Mouse (Mus musculus): ENCODE measurements around the gene Antxrl. TPM values are rescaled to one million over a fixed set of nuclear protein-coding genes. Genes with fewer than 3 reads are reported as not detected.

Antxrl gene
- total RNA-seq, 2 experiments from 2014 or later: not detected

DNA sequence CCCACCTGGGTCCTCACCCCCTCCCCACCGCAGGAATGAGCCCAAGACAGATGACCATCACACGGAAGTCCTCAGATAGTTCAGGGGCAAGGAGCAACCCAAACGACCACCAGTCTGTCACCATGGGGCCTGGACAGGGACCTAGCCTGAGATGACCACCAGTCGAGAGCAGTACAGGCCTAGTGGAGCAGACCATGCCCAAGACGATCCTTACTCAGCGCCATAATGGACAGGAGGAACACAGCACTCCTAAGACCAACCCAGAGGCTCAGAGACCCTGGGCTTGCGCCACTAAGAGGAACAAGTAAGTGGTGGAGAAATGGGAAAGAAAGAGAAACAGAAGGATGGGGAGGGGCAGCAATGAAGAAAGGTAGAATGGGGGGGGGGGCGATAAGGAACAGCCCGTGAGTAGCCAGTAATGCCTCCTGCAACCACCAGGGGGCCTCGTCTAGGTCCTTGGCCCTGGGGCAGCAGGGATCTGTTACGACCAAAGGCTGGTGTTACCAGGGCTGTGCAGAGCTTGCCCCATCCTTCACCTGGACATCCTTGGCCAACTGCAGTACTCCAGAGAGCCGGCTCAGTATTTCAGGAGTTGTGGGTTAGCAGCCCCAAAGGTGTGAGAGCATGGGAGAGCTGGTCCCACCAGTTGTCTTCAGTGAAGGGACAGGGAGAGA is 54.0 kb downstream of the Antxrl start:
- H3K4me3 ChIP-seq: no peak overlapping the region
- H3K27ac ChIP-seq: no peak overlapping the region
- intact Hi-C loops (cut with DNase I): no loop called here
- peak; percentile 56 for TF ChIP-seq CTCF (IDR thresholded peaks at IDR 0.05)
- peak in 1 of 2 experiments; percentile 16 for DNase-seq (ENCODE audit: extremely low spot score in 1 of 2, low spot score in 2 of 2)

DNA sequence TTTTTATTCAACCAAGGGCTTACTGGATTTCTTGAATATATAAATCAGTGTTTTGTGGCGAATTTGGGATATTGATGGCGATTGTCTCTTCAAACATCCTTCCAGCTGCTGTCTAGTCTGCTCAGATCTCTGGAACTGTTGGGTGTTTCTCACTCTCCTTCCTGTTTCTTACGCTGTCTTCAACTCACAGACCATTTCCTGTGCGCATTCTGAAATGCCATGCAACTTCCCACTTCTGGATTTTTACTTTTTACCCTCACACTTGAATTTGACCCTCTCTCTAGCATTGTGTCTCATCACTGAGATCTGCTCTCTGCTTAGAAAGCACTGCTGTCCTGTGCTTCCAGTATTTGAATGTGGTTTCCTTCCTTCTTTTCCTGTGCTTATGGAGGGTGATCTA is 55.1 kb downstream of the Antxrl start:
- DNase-seq (ENCODE audit: extremely low spot score in 1 of 2, low spot score in 2 of 2): no peak
- no peak for TF ChIP-seq CTCF (IDR thresholded peaks at IDR 0.05)
- H3K27ac ChIP-seq: no peak overlapping the region
- H3K4me3 ChIP-seq: no peak overlapping the region
- intact Hi-C loops (cut with DNase I): no loop called here

DNA sequence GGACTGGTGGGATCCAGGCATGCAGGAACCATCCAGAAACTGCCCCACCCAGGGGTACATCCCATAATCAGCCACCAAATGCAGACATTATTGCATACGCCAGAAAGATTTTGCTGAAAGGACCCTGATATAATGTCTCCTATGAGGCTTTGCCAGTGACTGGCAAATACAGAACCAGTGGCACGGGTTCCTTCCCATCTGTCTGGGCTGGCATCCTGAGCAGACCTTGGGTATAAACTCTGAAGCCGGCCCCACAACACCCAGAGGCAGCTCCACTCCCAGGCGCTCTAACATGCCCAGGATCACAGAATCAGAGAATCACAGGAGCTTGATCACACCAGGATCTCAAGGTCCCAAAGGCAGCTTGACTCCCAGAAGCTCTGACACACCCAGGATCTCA is 61.8 kb downstream of the Antxrl start:
- TF ChIP-seq CTCF (IDR thresholded peaks at IDR 0.05): no peak
- Histone ChIP-seq H3K4me3 (no peak overlapping the region), H3K27ac (no peak overlapping the region)
- intact Hi-C loops (cut with DNase I): no loop called here
- no peak for DNase-seq (ENCODE audit: extremely low spot score in 1 of 2, low spot score in 2 of 2)

DNA sequence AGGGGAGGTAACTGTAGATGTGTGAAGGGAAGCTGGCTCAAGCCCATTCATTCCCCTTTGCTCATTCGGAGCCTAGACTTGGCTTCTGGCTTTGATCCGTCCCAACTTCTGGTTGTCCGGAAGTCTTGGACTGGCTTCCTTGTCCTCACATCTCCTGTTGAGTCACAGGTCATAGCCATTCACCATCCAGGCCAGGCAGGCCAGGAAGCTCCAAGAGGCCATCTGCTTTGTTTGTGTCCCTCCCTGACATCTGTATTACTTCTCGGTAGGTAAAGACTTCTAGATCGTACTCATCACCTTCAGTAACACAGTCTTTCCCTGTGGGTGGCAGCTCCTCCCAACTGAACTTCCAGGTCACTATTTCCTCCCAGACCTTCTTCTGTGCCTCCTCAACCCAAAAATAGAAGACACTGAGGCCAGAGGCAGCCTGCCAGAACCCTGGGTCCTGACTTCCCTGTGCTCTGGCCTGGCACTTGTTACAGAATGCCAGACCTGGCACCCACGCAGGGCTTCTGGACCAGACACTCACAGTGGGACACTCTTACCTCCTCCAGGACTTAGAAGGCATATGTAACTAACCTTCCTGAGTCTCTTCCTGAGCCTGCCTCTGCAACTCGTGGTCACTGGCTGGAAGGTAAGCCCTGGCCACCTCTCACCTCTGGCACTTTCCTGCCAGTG is 66.7 kb downstream of the Antxrl start:
- intact Hi-C loops (cut with DNase I): no loop called here
- no peak for DNase-seq (ENCODE audit: extremely low spot score in 1 of 2, low spot score in 2 of 2)
- no peak overlapping the region for H3K4me3 ChIP-seq
- H3K27ac ChIP-seq: no peak overlapping the region
- TF ChIP-seq CTCF (IDR thresholded peaks at IDR 0.05): no peak

DNA sequence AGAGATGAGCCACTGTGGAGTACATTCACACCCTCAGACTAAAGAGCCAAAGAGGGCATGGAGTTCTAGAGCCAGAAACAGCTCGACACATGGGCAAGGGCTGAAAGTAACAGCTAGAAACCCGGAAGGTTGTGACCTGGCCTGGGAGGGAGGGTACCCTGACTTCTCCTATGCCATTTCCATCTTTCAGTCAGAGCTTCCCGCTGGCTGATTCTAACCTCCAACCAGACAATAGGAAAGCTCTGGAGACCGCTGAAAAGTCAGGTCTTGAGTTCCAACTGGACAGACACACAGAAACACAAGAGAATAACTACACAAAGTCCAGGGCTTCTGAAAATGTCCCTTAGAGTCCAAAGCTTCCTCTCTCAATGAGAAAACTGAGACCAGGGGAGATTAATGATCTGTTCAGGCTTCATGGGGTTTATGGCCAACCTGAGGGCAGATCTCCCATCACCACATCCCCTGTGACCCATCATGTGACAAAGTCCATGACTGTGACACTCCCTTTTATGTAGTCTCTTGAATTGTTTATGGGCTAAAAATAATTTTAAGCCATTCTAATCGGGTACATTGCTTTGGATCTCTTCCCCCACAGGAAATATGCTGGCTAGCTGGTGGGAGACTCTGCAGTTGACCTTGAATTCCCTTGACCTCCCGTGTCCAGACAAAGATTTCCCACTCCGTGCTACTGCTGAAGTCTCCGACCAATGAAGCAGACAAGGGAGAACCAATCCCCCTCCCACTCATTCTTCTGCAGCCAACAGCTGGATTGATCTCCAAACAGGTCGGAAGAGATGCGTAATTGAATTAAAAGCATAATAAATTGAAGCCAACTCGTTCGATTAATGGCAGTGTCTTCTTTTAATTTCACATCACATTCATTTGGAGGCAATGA is 67.8 kb downstream of the Antxrl start:
- intact Hi-C loops (cut with DNase I): no loop called here
- Histone ChIP-seq H3K27ac (no peak overlapping the region), H3K4me3 (no peak overlapping the region)
- no peak for TF ChIP-seq CTCF (IDR thresholded peaks at IDR 0.05)
- no peak for DNase-seq (ENCODE audit: extremely low spot score in 1 of 2, low spot score in 2 of 2)

DNA sequence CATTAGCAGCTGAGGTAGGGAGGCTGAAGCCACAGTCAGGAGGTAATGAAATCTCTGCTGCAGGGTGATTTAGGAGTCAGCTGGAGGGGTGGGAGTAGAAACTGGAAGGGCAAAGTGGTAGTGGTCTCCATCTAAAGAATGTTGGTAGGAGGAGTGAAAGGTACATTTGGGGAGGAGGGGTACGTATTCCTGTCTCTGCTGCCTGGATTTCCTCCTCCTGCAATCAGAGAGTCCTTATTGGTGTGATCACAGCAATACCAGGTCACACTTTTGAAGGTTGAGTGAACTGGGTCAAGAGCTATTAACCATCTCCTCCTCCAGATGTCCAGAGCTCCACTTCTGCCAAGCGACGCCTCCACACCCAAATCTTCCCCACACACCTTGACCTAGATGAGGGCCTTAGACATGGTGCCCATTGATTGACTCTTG is 68.4 kb downstream of the Antxrl start:
- Histone ChIP-seq H3K27ac (no peak overlapping the region), H3K4me3 (no peak overlapping the region)
- no peak for TF ChIP-seq CTCF (IDR thresholded peaks at IDR 0.05)
- intact Hi-C loops (cut with DNase I): no loop called here
- no peak for DNase-seq (ENCODE audit: extremely low spot score in 1 of 2, low spot score in 2 of 2)

DNA sequence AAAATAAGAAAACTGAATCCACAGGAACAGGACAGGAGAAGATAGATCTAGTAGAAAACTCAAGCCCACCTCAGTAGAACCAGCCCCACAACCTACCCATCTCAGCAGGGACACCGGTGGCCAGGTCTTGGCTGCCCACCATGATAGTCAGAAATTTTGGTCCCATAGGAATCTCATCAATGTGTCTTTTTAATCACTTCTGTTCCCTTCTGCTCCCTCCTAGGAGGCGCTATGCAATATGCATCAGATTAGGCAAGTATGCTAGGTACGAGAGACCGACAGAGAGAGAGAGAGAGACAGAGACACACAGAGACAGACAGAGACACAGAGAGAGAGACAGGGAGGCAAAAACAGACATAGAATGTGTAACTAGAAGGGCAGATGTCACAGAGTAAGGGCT is 69.2 kb downstream of the Antxrl start:
- no peak for DNase-seq (ENCODE audit: extremely low spot score in 1 of 2, low spot score in 2 of 2)
- Histone ChIP-seq H3K27ac (no peak overlapping the region), H3K4me3 (no peak overlapping the region)
- TF ChIP-seq CTCF (IDR thresholded peaks at IDR 0.05): no peak
- intact Hi-C loops (cut with DNase I): no loop called here

Other genes starting within 250 kb of the Antxrl start
- gene Gdf10, start 129.1 kb upstream of the Antxrl start, total RNA-seq (2021): 1 to 10 TPM; 3.2 to 3.6 TPM
- gene Gdf2, start 111.7 kb upstream of the Antxrl start, total RNA-seq (2021): not detected
- not detected for gene Rbp3, start 98.7 kb upstream of the Antxrl start, total RNA-seq (2021)
- gene Zfp488, start 73.9 kb upstream of the Antxrl start, total RNA-seq (2021): 1 to 10 TPM; 2.9 to 3.8 TPM
- gene Gm30083, start 37.5 kb upstream of the Antxrl start, total RNA-seq (2021): not detected
- not detected for gene Gm5460, start 35.9 kb upstream of the Antxrl start, total RNA-seq (2021)
- gene Anxa8, start 33.3 kb downstream of the Antxrl start, total RNA-seq (2021): under 1 TPM; 0.49 to 0.86 TPM
- gene A630023A22Rik, start 50.0 kb downstream of the Antxrl start, total RNA-seq (2021): not detected
- gene Npy4r, start 99.8 kb downstream of the Antxrl start, total RNA-seq (2021): not detected
- gene Gprin2, start 148.9 kb downstream of the Antxrl start, total RNA-seq (2021): 1 to 10 TPM; 1.7 to 2.8 TPM
- gene Syt15, start 166.9 kb downstream of the Antxrl start, total RNA-seq (2021): under 1 TPM; 0.28 to 0.29 TPM

All from left cerebral cortex, adult 2 months (tissue).